Mouse (Mus musculus) heart, embryonic 11.5 days (tissue): ENCODE measurements around the gene Ldlrad3. TPM values are rescaled to one million over a fixed set of nuclear protein-coding genes. Genes with fewer than 3 reads are reported as not detected.

ENCODE experiments used
- ATAC-seq: fragments of 200-750 bp; cut with Nextera tagmentation; replicated peaks from 2 replicates; pipeline ENCODE4 v1.8.0; 2017; ENCODE audit warnings: moderate library complexity; ENCODE audit not compliant: insufficient number of reproducible peaks, low FRiP score, low TSS enrichment
- H3K27ac ChIP-seq: fragments of 300-500 bp; sonication (generic); 2 replicates; pipeline ENCODE4 v1.5.1; 2014; ENCODE audit warnings: mild to moderate bottlenecking, low read depth, low read length
- H3K27me3 ChIP-seq: fragments of 300-500 bp; sonication (generic); 2 replicates; pipeline ENCODE4 v1.6.1; 2014; ENCODE audit warnings: mild to moderate bottlenecking, low read length, mixed read lengths; ENCODE audit not compliant: control insufficient read depth, insufficient read depth
- H3K36me3 ChIP-seq: fragments of 300-500 bp; sonication (generic); 2 replicates; pipeline ENCODE4 v1.6.1; 2014; ENCODE audit warnings: mild to moderate bottlenecking, low read length, moderate library complexity, mixed read lengths; ENCODE audit not compliant: control insufficient read depth, insufficient read depth
- H3K4me1 ChIP-seq: fragments of 300-500 bp; sonication (generic); 2 replicates; pipeline ENCODE4 v1.6.1; 2014; ENCODE audit warnings: low read length; ENCODE audit not compliant: control insufficient read depth, insufficient read depth
- H3K4me2 ChIP-seq: fragments of 300-500 bp; sonication (generic); 2 replicates; pipeline ENCODE4 v1.6.1; 2014; ENCODE audit warnings: mild to moderate bottlenecking, moderate library complexity
- H3K4me3 ChIP-seq: fragments of 300-500 bp; sonication (generic); 2 replicates; pipeline ENCODE4 v1.5.1; 2014; ENCODE audit warnings: low read depth, low read length
- H3K9ac ChIP-seq: fragments of 300-500 bp; sonication (generic); 2 replicates; pipeline ENCODE4 v1.6.1; 2014; ENCODE audit warnings: mild to moderate bottlenecking, low read depth, low read length, moderate library complexity
- H3K9me3 ChIP-seq: fragments of 300-500 bp; sonication (generic); replicated peaks from 2 replicates; pipeline ENCODE4 v1.6.1; 2016; ENCODE audit warnings: low read length; ENCODE audit not compliant: control insufficient read depth
- WGBS: fragments of 180-500 bp; shearing (Covaris S2); extraction: QIAGEN DNeasy Blood & Tissue Kit; methylation state at CpG from one replicate; pipeline ENCODE4 v1.1.7; 2014; ENCODE audit not compliant: insufficient replicate concordance; 5-methylcytosine and 5-hydroxymethylcytosine counted together
- polyA plus RNA-seq: library from polyadenylated mRNA; unstranded; fragments of >200 nt; fragmentation: Nextera tagmentation; extraction: Ambion mirVana; gene quantifications from 2 replicates; pipeline ENCODE4 v1.2.1, GENCODE M21; 2014

Gene Ldlrad3
- polyA plus RNA-seq, 1 experiment from 2014 or later, result 19.0 TPM

- 68% methylated on average over 4 of the region's 4 CpGs for WGBS
Measured at GRCm38 (mm10) chr2:102195494-102195893, 9.3 kb upstream of the Ldlrad3 start.

GRCm38 (mm10) chr2:102194247-102194646, 8.1 kb upstream of the Ldlrad3 start:
- ATAC-seq, result no peak
- Histone ChIP-seq H3K4me2 (no peak overlapping the region), H3K4me3 (no peak overlapping the region), H3K27ac (no peak overlapping the region), H3K4me1 (peaks cover 3% of the 10 kb centered on the region; the same call in 1 of the 2 replicates), H3K9ac (no peak overlapping the region), H3K36me3 (no peaks in the 10 kb centered on the region), H3K9me3 (no peaks in the 10 kb centered on the region), H3K27me3 (no peaks in the 10 kb centered on the region)
- 29% methylated on average over 4 of the region's 4 CpGs for WGBS

More at GRCm38 (mm10) chr2:102195494-102195893, 9.3 kb upstream of the Ldlrad3 start:
- H3K9me3 ChIP-seq, result no peaks in the 10 kb centered on the region
- ATAC-seq, result no peak
- H3K4me3 ChIP-seq, result no peak overlapping the region
- H3K4me1 ChIP-seq, result peaks cover 3% of the 10 kb centered on the region; the same call in 1 of the 2 replicates
- H3K27ac ChIP-seq, result no peak overlapping the region
- H3K36me3 ChIP-seq, result no peaks in the 10 kb centered on the region
- no peaks in the 10 kb centered on the region for H3K27me3 ChIP-seq
- H3K9ac ChIP-seq, result no peak overlapping the region
- H3K4me2 ChIP-seq, result no peak overlapping the region

GRCm38 (mm10) chr2:102192943-102193820, 7.0 kb upstream of the Ldlrad3 start:
- peaks cover 3% of the 10 kb centered on the region; the same call in 1 of the 2 replicates for H3K4me1 ChIP-seq
- H3K9me3 ChIP-seq, result no peaks in the 10 kb centered on the region
- H3K36me3 ChIP-seq, result no peaks in the 10 kb centered on the region
- WGBS, result 84% methylated on average over 16 of the region's 16 CpGs
- H3K27ac ChIP-seq, result no peak overlapping the region
- H3K27me3 ChIP-seq, result no peaks in the 10 kb centered on the region
- no peak overlapping the region for H3K9ac ChIP-seq
- ATAC-seq, result no peak
- H3K4me2 ChIP-seq, result no peak overlapping the region
- no peak overlapping the region for H3K4me3 ChIP-seq

GRCm38 (mm10) chr2:102191736-102192135, 5.6 kb upstream of the Ldlrad3 start:
- peaks cover 3% of the 10 kb centered on the region; the same call in 1 of the 2 replicates for H3K4me1 ChIP-seq
- H3K27me3 ChIP-seq, result no peaks in the 10 kb centered on the region
- no peak for ATAC-seq
- H3K36me3 ChIP-seq, result no peaks in the 10 kb centered on the region
- 70% methylated on average over 4 of the region's 4 CpGs for WGBS
- H3K27ac ChIP-seq, result no peak overlapping the region
- H3K9ac ChIP-seq, result no peak overlapping the region
- H3K4me2 ChIP-seq, result no peak overlapping the region
- H3K4me3 ChIP-seq, result no peak overlapping the region
- no peaks in the 10 kb centered on the region for H3K9me3 ChIP-seq

- H3K9me3 ChIP-seq, result no peaks in the 10 kb centered on the region
- no peak for ATAC-seq
- H3K36me3 ChIP-seq, result no peaks in the 10 kb centered on the region
- peaks cover 3% of the 10 kb centered on the region; the same call in 1 of the 2 replicates for H3K4me1 ChIP-seq
- no peak overlapping the region for H3K27ac ChIP-seq
- H3K27me3 ChIP-seq, result no peaks in the 10 kb centered on the region
- no peak overlapping the region for H3K4me3 ChIP-seq
- no peak overlapping the region for H3K4me2 ChIP-seq
- no peak overlapping the region for H3K9ac ChIP-seq
Measured at GRCm38 (mm10) chr2:102190956-102191355, 4.8 kb upstream of the Ldlrad3 start.

- Histone ChIP-seq H3K9ac (peak overlapping the region; percentile 81), H3K27me3 (no peaks in the 10 kb centered on the region), H3K4me2 (peak overlapping the region; percentile 94), H3K36me3 (no peaks in the 10 kb centered on the region), H3K4me3 (peak overlapping the region; percentile 77), H3K9me3 (no peaks in the 10 kb centered on the region), H3K27ac (peak overlapping the region; percentile 69), H3K4me1 (0 out of 2 replicates have a peak, but pooled peaks cover 6% of the 10 kb centered on the region)
- WGBS, result 1% methylated on average over 24 of the region's 24 CpGs
- no peak for ATAC-seq
Measured at GRCm38 (mm10) chr2:102185069-102185950, 875 bp downstream of the Ldlrad3 start.

GRCm38 (mm10) chr2:102183720-102184480, 2.3 kb downstream of the Ldlrad3 start:
- H3K4me2 ChIP-seq, result no peak overlapping the region
- no peak overlapping the region for H3K4me3 ChIP-seq
- no peak overlapping the region for H3K27ac ChIP-seq
- H3K27me3 ChIP-seq, result no peaks in the 10 kb centered on the region
- ATAC-seq, result no peak
- no peaks in the 10 kb centered on the region for H3K9me3 ChIP-seq
- H3K36me3 ChIP-seq, result no peaks in the 10 kb centered on the region
- 0 out of 2 replicates have a peak, but pooled peaks cover 6% of the 10 kb centered on the region for H3K4me1 ChIP-seq
- 60% methylated on average over 7 of the region's 7 CpGs for WGBS
- no peak overlapping the region for H3K9ac ChIP-seq

GRCm38 (mm10) chr2:102181459-102181858, 4.7 kb downstream of the Ldlrad3 start:
- no peak overlapping the region for H3K27ac ChIP-seq
- 65% methylated on average over 2 of the region's 2 CpGs for WGBS
- 0 out of 2 replicates have a peak, but pooled peaks cover 6% of the 10 kb centered on the region for H3K4me1 ChIP-seq
- H3K9me3 ChIP-seq, result no peaks in the 10 kb centered on the region
- no peak overlapping the region for H3K9ac ChIP-seq
- ATAC-seq, result no peak
- H3K36me3 ChIP-seq, result no peaks in the 10 kb centered on the region
- H3K4me3 ChIP-seq, result no peak overlapping the region
- H3K4me2 ChIP-seq, result no peak overlapping the region
- H3K27me3 ChIP-seq, result no peaks in the 10 kb centered on the region
